Mouse (Mus musculus) hindbrain, embryonic 13.5 days (tissue): Measurements from ENCODE around the gene Pdss2. TPM values are rescaled to one million over a fixed set of nuclear protein-coding genes. Genes with fewer than 3 reads are reported as not detected.

Source experiments
- ATAC-seq: fragments of 200-750 bp; cut with Nextera tagmentation; 2 replicates; pipeline ENCODE4 v1.8.0; 2017; ENCODE audit warnings: moderate TSS enrichment; ENCODE audit not compliant: low FRiP score
- H3K27ac ChIP-seq: fragments of 300-500 bp; sonication (generic); 2 replicates; pipeline ENCODE4 v1.5.1; 2015; ENCODE audit warnings: inconsistent platforms, mild to moderate bottlenecking, moderate library complexity
- H3K27me3 ChIP-seq: fragments of 300-500 bp; sonication (generic); 2 replicates; pipeline ENCODE4 v1.6.1; 2015; ENCODE audit warnings: mild to moderate bottlenecking, inconsistent platforms
- H3K36me3 ChIP-seq: fragments of 300-500 bp; sonication (generic); 2 replicates; pipeline ENCODE4 v1.6.1; 2015; ENCODE audit warnings: mild to moderate bottlenecking, inconsistent platforms
- H3K4me1 ChIP-seq: fragments of 300-500 bp; sonication (generic); replicated peaks from 2 replicates; pipeline ENCODE4 v1.6.1; 2015; ENCODE audit warnings: inconsistent platforms
- H3K4me2 ChIP-seq: fragments of 300-500 bp; sonication (generic); 2 replicates; pipeline ENCODE4 v1.6.1; 2015; ENCODE audit warnings: inconsistent platforms, mild to moderate bottlenecking, moderate library complexity
- H3K4me3 ChIP-seq: fragments of 300-500 bp; sonication (generic); 2 replicates; pipeline ENCODE4 v1.5.1; 2015; ENCODE audit warnings: mild to moderate bottlenecking, inconsistent platforms
- H3K9ac ChIP-seq: fragments of 300-500 bp; sonication (generic); 2 replicates; pipeline ENCODE4 v1.6.1; 2015; ENCODE audit warnings: mild to moderate bottlenecking, inconsistent platforms
- H3K9me3 ChIP-seq: fragments of 300-500 bp; sonication (generic); 2 replicates; pipeline ENCODE4 v1.6.1; 2016; ENCODE audit warnings: inconsistent platforms
- WGBS: fragments of 180-500 bp; shearing (Covaris S2); methylation state at CpG from one replicate; pipeline ENCODE4 v1.1.7; 2015; 5-methylcytosine and 5-hydroxymethylcytosine counted together
- polyA plus RNA-seq: library from polyadenylated mRNA; unstranded; fragments of >200 nt; fragmentation: Nextera tagmentation; extraction: Ambion mirVana; gene quantifications from 2 replicates; pipeline ENCODE4 v1.2.1, GENCODE M21; 2015

Gene Pdss2
- polyA plus RNA-seq, 1 experiment from 2014 or later = 16.0 TPM

DNA sequence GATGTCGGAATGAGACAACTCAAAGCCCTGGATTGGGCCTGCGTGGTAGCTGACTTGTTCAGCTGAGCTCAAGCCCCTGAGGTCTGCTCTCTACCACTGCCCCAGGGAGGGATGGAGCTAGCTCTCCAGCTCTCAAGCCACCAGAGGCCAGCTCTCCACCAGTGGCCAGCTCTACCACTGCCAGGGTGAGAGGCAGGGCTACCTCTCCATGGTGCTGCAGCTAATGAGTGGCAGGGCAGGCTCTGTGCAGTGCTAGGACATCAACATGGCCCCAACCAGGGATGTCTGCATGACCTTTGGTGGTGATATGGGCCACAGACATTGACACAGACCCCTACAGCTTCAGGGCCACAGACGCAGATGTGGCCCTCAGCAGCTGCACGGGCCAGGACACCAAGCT is 144.6 kb downstream of the Pdss2 start:
- Histone ChIP-seq H3K4me1 (peaks cover 21% of the 10 kb centered on the region), H3K36me3 (no peaks in the 10 kb centered on the region), H3K4me3 (no peak overlapping the region), H3K4me2 (no peak overlapping the region), H3K9ac (0 out of 2 replicates have a peak overlapping the region, but pooled peaks have one; percentile 35), H3K27me3 (no peaks in the 10 kb centered on the region), H3K27ac (peak overlapping the region; percentile 48; the same call in 1 of the 2 replicates), H3K9me3 (no peaks in the 10 kb centered on the region)
- no peak for ATAC-seq
- 87% methylated on average over 4 of the region's 4 CpGs for WGBS

DNA sequence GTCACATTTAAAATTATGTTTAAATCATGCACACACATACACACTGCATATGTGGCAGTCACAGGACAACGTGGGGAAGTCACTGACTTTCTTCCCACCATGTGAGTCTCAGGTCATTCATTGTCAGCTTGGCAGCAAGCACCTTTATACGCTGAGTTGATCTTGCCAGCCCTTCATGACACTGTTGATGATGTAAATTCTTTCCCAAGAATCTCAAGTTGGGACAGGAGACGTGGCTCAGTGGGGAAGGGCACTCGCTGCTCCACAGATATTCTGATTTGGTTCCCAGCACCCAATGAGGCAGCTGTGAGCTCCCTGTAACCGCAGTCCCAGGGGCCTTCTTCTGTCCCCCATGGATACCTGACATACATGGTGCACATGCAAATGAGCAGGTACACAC is 147.3 kb downstream of the Pdss2 start:
- 93% methylated on average over 5 of the region's 5 CpGs for WGBS
- no peak overlapping the region for H3K4me2 ChIP-seq
- H3K27ac ChIP-seq = no peak overlapping the region
- no peaks in the 10 kb centered on the region for H3K27me3 ChIP-seq
- H3K4me1 ChIP-seq = peaks cover 36% of the 10 kb centered on the region
- no peaks in the 10 kb centered on the region for H3K9me3 ChIP-seq
- H3K4me3 ChIP-seq = no peak overlapping the region
- H3K9ac ChIP-seq = no peak overlapping the region
- H3K36me3 ChIP-seq = no peaks in the 10 kb centered on the region
- no peak for ATAC-seq

DNA sequence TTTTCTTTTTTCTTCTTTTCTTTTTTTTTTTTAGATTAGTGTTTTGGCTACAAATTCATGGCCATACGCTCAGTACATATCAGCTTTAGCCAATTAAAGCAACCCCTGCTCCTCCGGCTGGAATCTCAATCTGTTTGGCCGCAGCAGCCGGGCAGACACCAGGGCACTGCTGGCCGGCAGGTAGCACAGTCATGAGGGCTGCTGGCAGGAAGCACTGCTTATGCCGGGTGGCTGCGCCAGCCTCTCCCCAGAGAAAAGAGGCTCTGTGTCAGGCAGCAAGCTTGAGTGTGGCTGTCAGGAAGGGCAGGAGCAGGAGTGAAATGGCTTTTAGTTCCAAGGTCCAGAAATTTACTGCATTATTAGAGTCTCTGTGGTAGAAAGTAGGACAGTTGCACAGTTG is 151.0 kb downstream of the Pdss2 start:
- Histone ChIP-seq H3K36me3 (no peaks in the 10 kb centered on the region), H3K27ac (peak overlapping the region; percentile 76), H3K9ac (no peak overlapping the region; the same call in 1 of the 2 replicates), H3K27me3 (no peaks in the 10 kb centered on the region), H3K4me3 (no peak overlapping the region), H3K4me2 (no peak overlapping the region), H3K4me1 (peaks cover 19% of the 10 kb centered on the region), H3K9me3 (no peaks in the 10 kb centered on the region)
- WGBS = 52% methylated on average over 7 of the region's 7 CpGs
- no peak for ATAC-seq

DNA sequence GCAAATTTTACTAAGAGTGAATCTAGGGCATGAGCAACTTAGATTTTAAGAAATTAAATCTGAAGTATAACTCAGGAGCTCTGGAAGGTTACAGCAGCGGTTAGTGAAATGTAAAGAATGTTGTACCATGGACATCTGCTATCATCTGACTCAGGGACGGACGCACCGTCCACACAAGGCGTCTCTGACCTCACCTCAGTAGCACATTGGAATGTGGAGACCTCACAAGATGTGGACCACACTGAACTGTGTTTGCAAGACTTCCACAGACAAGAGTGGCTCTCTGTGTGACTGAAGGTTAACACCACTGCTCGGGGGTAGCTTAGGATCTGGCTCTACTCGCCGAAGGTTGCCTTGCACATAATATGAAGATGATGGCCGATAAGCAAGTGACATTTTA is 151.7 kb downstream of the Pdss2 start:
- H3K9ac ChIP-seq = no peak overlapping the region
- H3K36me3 ChIP-seq = no peaks in the 10 kb centered on the region
- ATAC-seq = no peak
- no peak overlapping the region; the same call in 1 of the 2 replicates for H3K27ac ChIP-seq
- 91% methylated on average over 9 of the region's 9 CpGs for whole genome bisulfite sequencing
- no peak overlapping the region for H3K4me3 ChIP-seq
- no peaks in the 10 kb centered on the region for H3K9me3 ChIP-seq
- no peaks in the 10 kb centered on the region for H3K27me3 ChIP-seq
- no peak overlapping the region for H3K4me2 ChIP-seq
- H3K4me1 ChIP-seq = peaks cover 19% of the 10 kb centered on the region

DNA sequence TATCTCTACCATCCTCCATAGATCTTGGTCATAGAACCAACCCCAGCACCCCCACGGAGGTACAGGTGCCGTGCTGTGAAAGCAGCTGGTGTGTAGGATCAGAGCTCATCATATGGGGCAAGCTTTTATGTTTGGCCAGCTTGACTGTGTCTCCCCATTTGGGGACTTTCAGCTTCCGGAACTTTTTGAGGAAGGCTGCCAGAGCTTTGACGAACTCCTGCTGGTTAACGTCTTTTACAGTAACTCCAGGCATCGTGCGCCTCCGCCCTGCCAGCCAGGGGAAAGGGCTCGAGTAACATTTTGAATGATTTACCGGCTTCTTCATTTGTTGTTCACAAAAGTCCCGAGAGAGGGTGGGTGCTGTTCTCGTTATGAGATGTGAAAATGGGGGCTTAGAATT is 152.4 kb downstream of the Pdss2 start:
- Histone ChIP-seq H3K4me1 (peaks cover 19% of the 10 kb centered on the region), H3K4me3 (no peak overlapping the region), H3K4me2 (no peak overlapping the region), H3K9ac (no peak overlapping the region), H3K27me3 (no peaks in the 10 kb centered on the region), H3K27ac (no peak overlapping the region), H3K9me3 (no peaks in the 10 kb centered on the region), H3K36me3 (no peaks in the 10 kb centered on the region)
- no peak for ATAC-seq
- 82% methylated on average over 12 of the region's 12 CpGs for WGBS

DNA sequence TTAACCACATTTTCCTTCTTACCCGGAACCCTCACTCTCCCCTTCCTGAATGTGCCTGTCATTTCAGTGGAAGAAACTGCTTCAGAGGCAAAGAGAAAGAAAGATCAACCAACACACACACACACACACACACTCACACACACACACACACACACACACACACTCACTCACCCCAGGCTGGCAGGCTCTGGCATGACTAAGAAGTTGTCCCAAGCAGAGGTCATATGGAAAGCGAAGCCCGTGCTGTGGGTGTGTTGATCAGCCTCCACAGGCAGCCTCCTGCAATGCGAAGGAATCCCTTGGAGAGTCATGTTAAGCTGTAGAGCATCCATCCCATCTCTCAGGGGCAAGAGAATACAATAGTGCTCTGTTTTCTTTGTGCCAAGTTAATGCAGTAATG is 154.0 kb downstream of the Pdss2 start:
- 73% methylated on average over 4 of the region's 4 CpGs for WGBS
- Histone ChIP-seq H3K27me3 (no peaks in the 10 kb centered on the region), H3K36me3 (no peaks in the 10 kb centered on the region), H3K4me1 (peaks cover 19% of the 10 kb centered on the region), H3K9me3 (no peaks in the 10 kb centered on the region), H3K4me2 (no peak overlapping the region), H3K27ac (no peak overlapping the region), H3K4me3 (no peak overlapping the region), H3K9ac (no peak overlapping the region)
- no peak for ATAC-seq

DNA sequence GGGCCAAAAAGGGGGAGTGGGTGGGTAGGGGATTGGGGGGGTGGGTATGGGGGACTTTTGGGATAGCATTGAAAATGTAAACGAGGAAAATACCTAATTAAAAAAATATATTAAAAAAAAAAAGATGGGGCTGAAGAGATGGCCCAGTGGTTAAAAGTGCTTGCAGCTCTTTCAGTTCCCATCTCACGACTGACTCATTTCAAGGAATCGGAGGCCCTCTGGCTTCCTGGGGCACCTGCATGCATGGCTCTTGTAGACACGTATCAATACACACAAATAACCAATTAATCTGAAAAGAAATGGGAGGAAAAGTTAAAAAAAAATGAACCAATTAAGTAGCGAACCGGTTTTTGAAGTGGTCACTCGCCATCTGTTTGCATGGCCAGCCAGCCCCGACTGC is 155.5 kb downstream of the Pdss2 start:
- H3K4me3 ChIP-seq = no peak overlapping the region
- H3K9me3 ChIP-seq = no peaks in the 10 kb centered on the region
- no peak overlapping the region for H3K27ac ChIP-seq
- no peak for ATAC-seq
- WGBS = 89% methylated on average over 8 of the region's 8 CpGs
- H3K27me3 ChIP-seq = no peaks in the 10 kb centered on the region
- H3K4me2 ChIP-seq = no peak overlapping the region
- H3K9ac ChIP-seq = no peak overlapping the region
- H3K4me1 ChIP-seq = peaks cover 13% of the 10 kb centered on the region
- H3K36me3 ChIP-seq = no peaks in the 10 kb centered on the region

DNA sequence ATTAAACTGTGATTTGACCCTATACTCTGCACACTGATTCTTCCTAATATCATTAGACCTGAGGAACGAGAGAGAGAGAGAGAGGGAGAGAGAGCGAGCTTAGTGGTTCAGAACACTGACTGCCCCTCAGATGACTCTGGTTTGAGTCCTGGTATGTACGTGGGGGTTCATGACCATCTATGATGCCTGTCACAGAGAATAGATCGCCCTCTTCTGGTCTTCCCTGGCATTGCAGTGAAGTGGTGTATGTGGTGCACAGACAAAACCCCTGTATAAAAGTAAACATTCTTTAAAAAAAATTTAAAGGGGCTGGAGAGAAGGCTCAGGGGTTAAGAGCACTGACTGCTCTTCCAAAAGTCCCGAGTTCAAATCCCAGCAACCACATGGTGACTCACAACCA is 157.0 kb downstream of the Pdss2 start:
- Histone ChIP-seq H3K9me3 (no peaks in the 10 kb centered on the region), H3K4me1 (0 out of 2 replicates have a peak, but pooled peaks cover 2% of the 10 kb centered on the region), H3K4me2 (no peak overlapping the region), H3K36me3 (no peaks in the 10 kb centered on the region), H3K4me3 (no peak overlapping the region), H3K27ac (no peak overlapping the region), H3K27me3 (no peaks in the 10 kb centered on the region), H3K9ac (no peak overlapping the region)
- no peak for ATAC-seq
- 40% methylated on average over 5 of the region's 5 CpGs for WGBS

DNA sequence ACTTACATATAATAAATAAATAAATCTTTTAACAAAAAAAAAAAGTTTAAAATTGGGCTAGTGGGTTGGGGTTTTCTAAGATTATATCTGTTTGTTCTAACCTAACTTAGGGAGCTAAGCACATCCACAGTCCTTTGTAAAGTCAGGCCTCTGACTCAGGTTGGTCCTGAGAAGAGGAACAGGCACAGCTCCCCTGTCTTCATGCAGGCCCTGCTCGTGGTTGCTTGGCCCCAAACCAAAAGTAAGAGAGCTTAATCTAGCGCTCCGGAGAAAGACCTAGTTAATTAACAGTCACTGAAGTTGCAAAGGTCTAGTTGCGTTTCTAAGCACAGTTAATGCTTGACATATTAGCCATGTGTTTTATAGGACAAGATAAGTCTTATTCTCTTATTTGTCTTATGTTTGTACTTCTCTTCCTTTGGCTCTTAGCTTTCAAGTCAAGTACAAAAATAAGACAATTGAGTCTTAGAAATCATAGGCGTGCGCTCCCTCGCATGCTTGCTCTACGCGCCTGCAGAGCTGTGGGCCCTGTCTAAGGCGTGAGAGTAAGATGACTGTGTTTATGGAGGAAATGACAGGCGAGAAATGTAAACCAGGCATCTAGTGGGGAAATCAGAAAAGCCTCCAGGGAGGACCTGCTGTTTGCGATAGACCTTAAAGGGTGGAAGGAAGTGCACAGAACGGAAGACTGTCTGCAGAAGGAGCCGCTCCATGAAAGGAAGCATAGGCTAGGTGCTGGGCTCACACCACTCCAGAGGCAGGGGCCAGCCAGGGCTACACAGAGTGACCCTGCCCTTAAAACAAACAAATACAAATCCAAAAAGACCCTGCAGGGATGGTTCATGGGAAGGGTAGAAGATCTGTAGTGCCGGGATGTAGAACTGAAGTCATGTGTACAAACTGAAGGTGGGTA is 157.7 kb downstream of the Pdss2 start:
- H3K27ac ChIP-seq = no peak overlapping the region
- H3K4me3 ChIP-seq = no peak overlapping the region
- H3K9me3 ChIP-seq = no peaks in the 10 kb centered on the region
- H3K4me1 ChIP-seq = no peaks in the 10 kb centered on the region
- no peak overlapping the region for H3K4me2 ChIP-seq
- 84% methylated on average over 15 of the region's 15 CpGs for WGBS
- no peak overlapping the region for H3K9ac ChIP-seq
- H3K36me3 ChIP-seq = no peaks in the 10 kb centered on the region
- ATAC-seq = no peak
- H3K27me3 ChIP-seq = no peaks in the 10 kb centered on the region

DNA sequence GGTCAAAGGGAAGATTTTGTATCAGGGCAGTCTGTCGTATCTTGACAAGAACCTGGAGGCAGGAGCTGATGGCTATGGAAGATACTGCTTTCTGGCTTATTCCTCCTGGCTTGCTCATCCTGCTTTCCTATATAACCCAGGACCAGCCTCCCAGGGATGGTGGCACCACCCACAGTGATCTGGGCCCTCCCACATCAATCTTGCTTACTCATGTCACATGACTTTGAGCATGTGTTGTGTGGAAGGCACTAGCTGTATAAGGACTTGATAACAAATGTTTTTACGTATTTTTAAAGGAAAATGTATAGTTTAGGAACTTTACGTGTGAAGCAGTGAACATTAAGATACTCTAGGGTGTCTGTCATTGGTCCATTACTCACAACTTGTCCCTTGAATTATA is 161.4 kb downstream of the Pdss2 start:
- Histone ChIP-seq H3K4me2 (no peak overlapping the region), H3K4me1 (no peaks in the 10 kb centered on the region), H3K36me3 (no peaks in the 10 kb centered on the region), H3K9me3 (no peaks in the 10 kb centered on the region), H3K4me3 (no peak overlapping the region), H3K9ac (no peak overlapping the region), H3K27ac (no peak overlapping the region), H3K27me3 (no peaks in the 10 kb centered on the region)
- ATAC-seq = no peak
- 84% methylated on average over 3 of the region's 3 CpGs for WGBS

DNA sequence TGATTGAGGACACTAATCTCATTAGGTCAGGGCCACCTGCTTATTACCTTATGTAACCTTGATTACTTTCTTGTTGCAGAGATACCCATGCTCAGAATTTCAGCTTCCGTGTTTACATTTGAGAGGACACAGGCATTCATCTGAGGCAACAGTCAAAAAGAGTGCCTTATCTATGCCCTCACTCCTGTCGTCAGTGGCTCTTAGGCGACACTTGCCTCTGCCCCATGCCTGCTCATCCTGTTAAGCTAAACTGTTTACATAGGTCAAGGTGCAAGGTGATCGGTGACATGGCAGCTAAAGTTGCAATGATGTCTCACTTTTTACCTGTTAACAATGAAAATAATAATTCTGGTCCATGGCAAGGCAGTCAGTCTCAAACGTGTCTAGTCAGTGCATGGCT is 163.3 kb downstream of the Pdss2 start:
- no peak for ATAC-seq
- H3K27me3 ChIP-seq = no peaks in the 10 kb centered on the region
- no peaks in the 10 kb centered on the region for H3K4me1 ChIP-seq
- H3K36me3 ChIP-seq = no peaks in the 10 kb centered on the region
- H3K4me3 ChIP-seq = no peak overlapping the region
- H3K9ac ChIP-seq = no peak overlapping the region
- H3K4me2 ChIP-seq = no peak overlapping the region
- no peak overlapping the region for H3K27ac ChIP-seq
- 94% methylated on average over 5 of the region's 5 CpGs for WGBS
- H3K9me3 ChIP-seq = no peaks in the 10 kb centered on the region

DNA sequence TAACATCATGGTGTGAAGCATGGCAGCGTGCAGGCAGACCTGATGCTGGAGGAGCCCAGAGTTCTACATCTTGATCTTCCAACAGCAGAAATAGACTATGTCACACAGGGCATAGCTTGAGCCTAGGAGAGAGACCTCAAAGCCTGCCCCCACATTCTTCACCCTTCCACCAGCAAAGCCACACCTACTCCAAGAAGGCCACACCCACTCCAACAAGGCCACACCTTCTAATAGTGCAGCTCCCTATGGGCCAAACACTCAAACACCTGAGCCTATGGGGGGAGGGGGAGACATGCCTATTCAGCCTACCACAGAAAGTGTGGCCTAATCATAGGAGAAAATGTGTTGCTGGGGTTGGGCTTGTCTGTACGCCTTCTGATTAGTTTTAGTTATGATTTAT is 171.6 kb downstream of the Pdss2 start:
- H3K9ac ChIP-seq = no peak overlapping the region
- no peak for ATAC-seq
- H3K27me3 ChIP-seq = no peaks in the 10 kb centered on the region
- H3K36me3 ChIP-seq = peaks cover 4% of the 10 kb centered on the region; the same call in 1 of the 2 replicates
- H3K9me3 ChIP-seq = no peaks in the 10 kb centered on the region
- H3K27ac ChIP-seq = no peak overlapping the region
- H3K4me2 ChIP-seq = no peak overlapping the region
- WGBS = 93% methylated on average over 2 of the region's 2 CpGs
- no peaks in the 10 kb centered on the region for H3K4me1 ChIP-seq
- no peak overlapping the region for H3K4me3 ChIP-seq

DNA sequence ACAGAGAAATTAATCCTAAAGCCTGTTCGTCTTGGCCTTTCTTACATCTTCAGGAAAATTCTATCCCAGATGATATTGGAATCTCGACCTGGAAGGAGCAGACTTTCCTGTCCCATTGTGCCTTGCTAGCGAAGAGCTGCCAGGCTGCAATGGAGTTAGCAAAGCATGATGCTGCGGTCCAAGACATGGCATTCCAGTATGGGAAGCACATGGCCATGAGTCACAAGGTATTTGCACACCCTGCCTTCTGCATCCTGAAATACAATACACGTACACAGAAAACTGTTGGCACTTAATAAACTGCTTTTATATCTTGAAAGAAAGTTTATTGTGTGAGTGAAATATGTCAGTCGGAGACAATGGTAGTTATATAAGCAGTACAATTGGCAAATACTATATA is 172.5 kb downstream of the Pdss2 start:
- no peak overlapping the region for H3K9ac ChIP-seq
- no peak overlapping the region for H3K4me2 ChIP-seq
- H3K4me1 ChIP-seq = no peaks in the 10 kb centered on the region
- no peak overlapping the region for H3K4me3 ChIP-seq
- no peaks in the 10 kb centered on the region for H3K9me3 ChIP-seq
- peaks cover 4% of the 10 kb centered on the region; the same call in 1 of the 2 replicates for H3K36me3 ChIP-seq
- H3K27ac ChIP-seq = no peak overlapping the region
- WGBS = 90% methylated on average over 6 of the region's 6 CpGs
- no peaks in the 10 kb centered on the region for H3K27me3 ChIP-seq
- ATAC-seq = no peak
